Mouse (Mus musculus) heart, adult 8-10 months (tissue): ENCODE measurements at regions not wholly inside any gene's neighbourhood (a gene's known extent, or its start where the extent isn't known, plus 50 kb on each side); places are given as distances from the start of the nearest gene placed in this dataset.
A peak's percentile ranks its signal among the peaks of the same experiment; 100 is the strongest.

Experiments used
- DNase-seq: peaks from one replicate; pipeline ENCODE4 v3.0.0; 2022; ENCODE audit warnings: low spot score

DNA sequence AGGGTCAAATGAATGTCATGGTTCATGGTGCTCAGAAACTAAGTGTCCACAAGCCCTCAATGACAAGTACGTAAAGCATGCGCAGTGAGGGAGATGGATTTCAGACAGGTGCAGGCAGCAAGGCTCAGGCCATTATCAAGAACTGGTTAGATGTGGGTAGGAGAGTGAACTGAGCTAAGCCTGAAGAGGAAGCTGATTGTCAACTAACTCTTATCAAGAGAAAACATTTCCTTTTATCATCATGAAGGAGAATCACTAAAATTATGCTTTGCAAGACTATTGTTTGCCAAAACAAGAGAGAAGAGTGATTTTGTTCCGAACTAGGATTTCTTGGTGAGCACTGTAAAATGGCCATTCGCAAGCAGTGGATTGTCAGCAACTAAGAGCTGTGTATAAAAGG lies 164.7 kb upstream of the Fam98a start:
- no peak for DNase-seq

GRCm38 (mm10) chr17:75714578-75714977 lies 162.8 kb upstream of the Fam98a start:
- DNase-seq = no peak

- DNase-seq = no peak
Observed at GRCm38 (mm10) chr17:75714059-75714458, 162.3 kb upstream of the Fam98a start.

- DNase-seq = no peak
Observed at GRCm38 (mm10) chr17:75707687-75708086, 155.9 kb upstream of the Fam98a start.

- DNase-seq = no peak
Observed at GRCm38 (mm10) chr17:75705357-75705756, 153.6 kb upstream of the Fam98a start.

DNA sequence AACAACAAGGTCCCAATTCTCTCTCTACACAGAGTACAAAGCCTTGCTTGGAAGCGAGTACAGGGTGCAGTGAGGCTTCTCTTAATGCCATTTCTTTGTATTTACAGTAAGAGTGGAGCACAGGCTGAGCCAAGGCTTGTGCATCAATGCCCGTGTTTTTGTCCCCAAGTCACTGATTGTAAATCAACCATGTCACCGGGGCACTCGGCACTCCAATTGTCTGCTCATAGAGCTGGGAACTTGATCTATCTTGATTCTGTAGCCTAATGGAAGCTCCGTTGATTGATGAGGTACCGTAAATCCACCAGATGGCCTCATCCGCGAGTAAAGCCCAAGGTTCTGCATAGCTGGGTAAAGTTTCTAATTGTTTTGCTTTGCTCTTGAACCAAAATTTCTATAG lies 152.1 kb upstream of the Fam98a start:
- DNase-seq = no peak

GRCm38 (mm10) chr17:75696729-75697103 lies 145.0 kb upstream of the Fam98a start:
- no peak for DNase-seq

DNA sequence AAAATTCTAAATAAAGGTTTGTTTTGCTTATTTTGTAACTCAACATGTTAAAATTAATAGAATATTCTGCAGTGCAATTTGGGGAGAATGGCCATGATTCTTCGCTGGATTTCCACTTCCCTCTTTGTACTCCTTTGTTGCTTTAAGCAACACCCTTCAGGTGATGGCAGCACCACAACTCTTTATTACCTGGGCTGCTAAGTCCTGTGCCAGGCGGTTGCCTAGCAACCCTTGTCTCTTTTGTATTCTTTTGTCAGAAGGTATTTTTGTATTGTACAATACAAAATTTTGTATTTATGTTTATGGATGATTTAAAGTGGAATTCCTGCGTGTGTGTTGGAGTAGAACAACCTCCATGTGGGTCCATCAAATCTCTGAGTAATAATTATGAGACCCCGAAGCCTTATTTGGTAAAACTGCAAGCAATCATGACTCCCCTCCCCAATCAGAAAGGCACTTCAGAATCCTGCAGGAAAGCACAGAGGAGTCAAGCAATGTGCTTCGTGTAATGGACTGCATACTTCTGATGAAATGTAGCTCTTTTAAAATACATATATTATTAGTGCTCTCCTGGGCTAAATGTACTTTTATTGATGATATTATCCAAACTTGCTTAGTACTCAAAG lies 144.5 kb upstream of the Fam98a start:
- no peak for DNase-seq

GRCm38 (mm10) chr17:75685927-75686326 lies 134.2 kb upstream of the Fam98a start:
- no peak for DNase-seq

DNA sequence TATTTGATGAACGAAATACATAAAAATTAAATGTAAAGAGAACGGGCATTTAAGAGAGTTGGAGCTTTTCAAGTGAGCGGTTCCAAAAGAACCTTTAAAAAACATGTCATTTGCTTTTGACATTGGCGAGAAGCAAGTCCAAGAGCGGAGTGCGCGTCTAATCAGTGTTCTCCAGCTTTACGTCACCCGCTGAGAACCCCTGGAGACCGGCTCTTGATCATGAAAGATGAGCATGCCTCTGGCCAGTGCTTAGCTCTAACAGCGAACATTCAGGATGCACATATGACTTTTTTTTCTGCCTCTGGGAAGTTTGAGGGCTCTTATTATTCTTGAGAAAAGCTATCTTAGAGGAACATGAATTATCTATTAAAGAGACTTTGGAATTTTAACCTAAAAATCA lies 95.2 kb upstream of the Fam98a start:
- DNase-seq = no peak

DNA sequence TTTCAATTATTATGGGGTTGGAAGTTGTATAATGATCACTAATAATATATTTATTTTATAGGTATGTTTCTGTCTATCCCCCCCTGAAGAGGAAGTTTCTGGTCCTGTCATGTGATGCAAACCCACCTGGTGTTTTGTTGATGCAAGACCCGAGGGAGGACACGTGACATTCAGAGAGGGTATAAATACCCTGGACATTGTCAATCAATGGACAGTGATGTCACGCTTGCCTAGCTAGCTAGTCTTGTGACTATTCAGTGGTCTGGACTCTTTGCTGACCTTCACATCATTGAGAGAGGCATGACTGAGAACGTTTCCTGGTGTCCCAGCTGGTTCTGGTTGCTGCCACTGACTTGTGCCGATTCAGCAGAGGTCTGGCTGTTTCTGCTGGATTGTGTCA lies 93.0 kb upstream of the Fam98a start:
- DNase-seq = no peak

DNA sequence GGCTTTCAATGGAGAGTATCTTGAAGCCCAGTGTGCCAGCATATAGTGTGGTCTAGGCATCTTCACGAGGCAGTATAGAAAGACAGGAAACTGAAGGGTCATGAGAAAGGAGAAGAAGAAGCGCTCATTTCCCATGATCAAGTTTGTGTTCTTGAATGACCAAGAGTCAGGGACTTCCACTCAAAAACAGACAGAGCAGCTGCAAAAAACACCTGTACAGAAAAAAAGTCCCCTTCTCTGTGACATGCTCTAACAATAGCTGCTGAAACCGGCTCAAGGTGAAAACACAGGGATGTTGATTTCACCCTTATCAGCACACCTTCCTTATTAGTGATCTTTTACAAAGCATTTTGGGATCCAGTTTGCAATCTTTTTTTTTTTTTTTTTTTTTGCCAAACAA lies 90.6 kb upstream of the Fam98a start:
- no peak for DNase-seq

DNA sequence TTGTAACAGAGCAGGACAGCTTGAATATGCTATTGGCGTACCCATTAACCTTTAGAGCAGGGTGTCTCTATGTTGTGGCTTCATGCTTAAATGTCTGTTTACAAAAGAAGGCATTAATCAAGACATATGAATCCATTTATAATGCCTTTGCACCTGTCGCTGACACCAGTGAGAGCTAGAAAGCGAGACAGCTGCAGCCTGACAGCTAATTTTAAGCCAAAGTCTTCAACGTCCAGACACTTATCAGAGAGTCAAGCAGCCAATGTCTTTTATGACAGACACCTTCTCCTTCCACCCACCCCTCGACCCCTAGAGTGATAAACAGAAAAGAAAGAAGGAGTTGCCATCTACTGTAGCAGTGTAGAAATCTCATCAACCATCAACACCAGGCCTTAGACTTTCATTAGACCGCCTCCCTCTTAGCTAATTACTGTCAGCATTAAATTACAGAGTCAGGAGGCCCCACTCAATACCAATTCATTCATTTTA lies 89.3 kb upstream of the Fam98a start:
- no peak for DNase-seq

DNA sequence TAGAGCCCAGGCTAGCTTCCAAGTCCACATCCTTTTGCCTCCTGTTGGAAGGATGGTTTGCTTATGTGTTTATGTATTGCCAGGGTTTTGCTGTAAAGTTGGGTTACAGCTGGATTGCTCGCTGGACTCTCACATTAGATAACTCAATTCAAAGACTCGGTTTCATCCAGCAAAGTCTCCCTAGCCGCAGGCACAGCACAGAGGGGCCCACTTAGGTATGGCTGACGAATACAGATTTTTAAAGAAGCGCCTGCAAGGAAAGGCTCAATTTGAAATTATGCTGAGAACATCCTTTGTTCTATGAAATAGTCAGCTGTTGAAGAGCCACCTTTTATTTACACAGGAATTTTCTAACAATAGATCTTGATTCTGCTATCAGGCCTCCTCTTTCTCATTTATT lies 88.8 kb upstream of the Fam98a start:
- no peak for DNase-seq

GRCm38 (mm10) chr17:75629857-75630256 lies 78.1 kb upstream of the Fam98a start:
- no peak for DNase-seq

- peak; percentile 1 for DNase-seq
Observed at GRCm38 (mm10) chr17:75619472-75619871, 67.7 kb upstream of the Fam98a start.

- DNase-seq = no peak
Observed at GRCm38 (mm10) chr17:75618514-75618913, 66.8 kb upstream of the Fam98a start.

DNA sequence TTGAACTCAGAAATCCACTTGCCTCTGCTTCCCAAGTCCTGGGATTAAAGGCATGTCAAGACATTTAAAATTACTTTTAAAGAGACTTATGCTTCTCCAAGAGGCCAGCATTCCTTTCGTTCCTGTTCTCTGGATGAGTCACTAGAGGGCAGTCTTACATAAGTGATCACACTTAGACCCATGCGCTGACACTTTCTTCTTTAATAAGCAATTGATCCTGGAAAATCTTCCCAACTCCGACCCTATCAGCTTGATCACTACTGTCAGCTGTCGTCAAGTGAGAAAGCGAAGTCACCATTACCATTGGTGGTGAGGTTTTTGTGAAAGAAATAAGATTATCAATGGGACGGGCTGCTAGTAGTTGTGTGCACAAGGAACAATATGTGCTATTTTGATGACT lies 65.5 kb upstream of the Fam98a start:
- peak; percentile 9 for DNase-seq

- no peak for DNase-seq
Observed at GRCm38 (mm10) chr17:75615335-75615734, 63.6 kb upstream of the Fam98a start.

- DNase-seq = no peak
Observed at GRCm38 (mm10) chr17:75603417-75604086, 51.8 kb upstream of the Fam98a start.
